Mouse (Mus musculus) spleen, adult 12 weeks (tissue): ENCODE data around the gene Rangrf.
"Not testable (repeated sequence)": the region's sequence is repeated elsewhere in the genome, so short reads cannot be mapped to it uniquely, and the experiment has no call there.

Source experiments
- DNase-seq: peaks from one replicate; pipeline ENCODE4 v3.0.0; 2022; ENCODE audit warnings: low spot score

The Rangrf gene

GRCm38 (mm10) chr11:68946001-68946400 is 29.0 kb downstream of the Rangrf start:
- no peak for DNase-seq

- DNase-seq: no peak
Observed at GRCm38 (mm10) chr11:68945245-68945644, 29.7 kb downstream of the Rangrf start.

- DNase-seq: no peak
Observed at GRCm38 (mm10) chr11:68942731-68943130, 32.3 kb downstream of the Rangrf start.

GRCm38 (mm10) chr11:68940516-68940915 is 34.5 kb downstream of the Rangrf start:
- DNase-seq: no peak

GRCm38 (mm10) chr11:68939451-68940304 is 35.3 kb downstream of the Rangrf start:
- DNase-seq: peak; percentile 67

- not testable (repeated sequence) for DNase-seq
Observed at GRCm38 (mm10) chr11:68936951-68937350, 38.0 kb downstream of the Rangrf start.

- DNase-seq: no peak
Observed at GRCm38 (mm10) chr11:68933885-68934507, 41.0 kb downstream of the Rangrf start.

- DNase-seq: no peak
Observed at GRCm38 (mm10) chr11:68929947-68930346, 45.0 kb downstream of the Rangrf start.

- DNase-seq: no peak
Observed at GRCm38 (mm10) chr11:68926981-68927380, 48.0 kb downstream of the Rangrf start, which contains the start of gene Odf4. Gene Odf4 (minus strand): TSS chr11:68927081.

- DNase-seq: no peak
Observed at GRCm38 (mm10) chr11:68924749-68925148, 50.2 kb downstream of the Rangrf start.

GRCm38 (mm10) chr11:68923191-68923590 is 51.8 kb downstream of the Rangrf start:
- no peak for DNase-seq
